Mouse (Mus musculus): Measurements from ENCODE around the gene Mmab.

Gene Mmab

DNA sequence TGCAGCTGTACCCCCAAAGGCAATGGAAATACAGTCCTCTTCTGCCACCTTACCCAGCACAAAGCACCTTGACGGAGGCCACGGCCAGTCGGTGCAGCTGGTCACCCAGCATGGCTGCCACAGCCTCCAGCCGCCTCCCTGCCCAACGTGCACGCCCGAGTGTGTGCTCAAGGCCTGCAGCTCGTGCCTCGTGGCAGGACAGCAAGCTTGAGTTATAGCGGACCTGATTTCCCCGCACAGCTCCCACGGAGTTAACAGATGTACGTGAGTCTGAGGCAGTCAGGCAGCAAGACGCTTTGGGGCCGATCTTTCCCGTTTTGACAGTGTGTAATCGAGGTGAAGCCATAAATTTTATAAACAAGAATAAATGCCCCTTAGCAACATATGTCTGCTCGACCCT is 15.2 kb downstream of the Mmab start:
- no peak for DNase-seq (ENCODE audit: low spot score in 2 of 2)

DNA sequence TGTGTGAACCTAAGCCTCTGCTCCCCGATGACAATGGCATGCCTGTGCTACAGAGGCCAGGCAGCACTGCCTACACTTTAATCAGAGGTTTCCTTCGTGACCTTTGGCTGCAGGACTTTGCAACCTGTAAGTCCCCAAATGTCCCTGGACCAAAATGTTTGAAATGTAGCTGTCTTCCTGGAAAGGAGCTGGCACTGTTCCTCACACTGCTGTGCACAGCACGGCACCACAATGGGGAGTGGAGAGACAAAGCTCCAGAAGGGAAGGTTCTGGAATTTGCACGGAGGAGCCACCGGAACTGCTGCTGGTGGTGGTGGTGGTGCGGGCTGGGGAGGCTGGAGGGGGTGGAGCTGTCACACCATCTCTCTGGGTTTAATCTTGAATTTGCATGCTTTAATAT is 17.1 kb downstream of the Mmab start:
- no peak for DNase-seq (ENCODE audit: low spot score in 2 of 2)

DNA sequence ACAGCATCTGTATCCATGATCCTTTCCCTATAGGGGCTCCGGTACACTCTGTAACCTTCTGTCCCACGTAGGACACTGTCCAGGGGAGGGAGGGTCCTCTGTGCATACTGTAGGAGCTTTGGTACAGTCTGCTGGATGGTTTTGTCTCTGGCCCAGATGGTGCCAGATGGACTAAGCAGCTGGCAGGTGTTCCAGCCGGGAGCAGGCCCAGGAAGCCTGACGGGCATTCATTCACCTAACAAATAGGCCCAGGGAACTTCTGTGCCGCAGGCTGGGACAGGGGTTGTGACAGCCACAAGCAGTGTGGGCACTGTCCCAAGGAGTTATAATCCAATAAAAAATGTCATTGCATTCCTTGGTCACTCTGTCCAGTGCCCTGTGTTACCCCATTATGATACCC is 19.9 kb downstream of the Mmab start:
- no peak for DNase-seq (ENCODE audit: low spot score in 2 of 2)

DNA sequence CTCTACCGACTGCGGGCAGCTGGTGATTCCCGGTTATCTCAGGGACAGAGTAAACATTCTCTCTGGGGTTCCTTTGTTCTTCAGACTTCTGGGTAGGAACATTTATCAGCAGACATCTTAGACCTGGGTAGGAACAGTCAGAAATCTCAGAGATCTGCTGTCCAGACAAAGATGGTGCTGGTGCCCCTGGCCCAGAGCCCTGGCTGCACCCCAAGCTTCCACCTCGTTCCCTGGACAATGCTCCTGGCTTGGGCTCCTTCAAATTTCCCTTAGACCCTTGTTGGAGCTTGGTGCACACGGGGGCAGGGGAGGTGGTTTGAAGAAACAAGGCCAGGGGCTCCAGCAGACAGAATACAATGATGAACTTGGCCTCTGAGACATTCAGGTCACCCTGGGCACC is 21.3 kb downstream of the Mmab start:
- DNase-seq (ENCODE audit: low spot score in 2 of 2): no peak

DNA sequence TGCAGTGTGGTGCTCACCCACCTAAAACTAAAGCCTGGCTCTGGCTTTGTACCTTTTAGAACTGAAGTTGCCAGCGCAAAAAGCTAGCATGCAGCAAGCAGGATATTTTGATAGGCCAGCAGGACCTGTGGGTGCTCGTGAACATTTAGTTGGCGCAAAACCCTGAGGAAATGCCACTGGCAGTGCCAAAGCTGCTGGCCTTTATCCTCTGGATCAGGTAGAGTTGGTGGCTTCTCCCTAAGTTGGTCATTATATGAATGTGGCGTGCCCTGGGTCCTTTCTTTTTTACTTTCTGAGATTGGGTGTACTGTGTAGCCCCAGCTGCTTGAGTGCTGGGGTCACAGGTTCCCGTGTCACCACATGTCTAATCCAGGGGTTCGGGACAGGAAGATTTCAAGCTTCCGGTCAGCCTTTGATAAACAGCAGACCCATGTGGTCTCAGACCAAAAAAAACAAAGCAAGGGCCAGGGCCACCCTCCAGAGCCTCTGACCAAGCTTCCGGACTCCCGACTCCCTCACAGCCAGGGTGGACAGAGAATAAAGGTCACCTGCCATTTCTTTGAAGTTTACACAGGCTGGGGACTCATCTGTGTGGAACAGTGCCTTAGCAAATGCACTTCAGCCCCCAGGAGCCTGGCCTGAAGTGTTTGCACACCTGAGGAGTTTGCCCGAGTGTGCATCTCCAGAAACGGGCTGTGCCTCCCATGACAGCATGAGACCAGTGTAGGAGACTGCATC is 22.1 kb downstream of the Mmab start:
- DNase-seq (ENCODE audit: low spot score in 2 of 2): no peak

DNA sequence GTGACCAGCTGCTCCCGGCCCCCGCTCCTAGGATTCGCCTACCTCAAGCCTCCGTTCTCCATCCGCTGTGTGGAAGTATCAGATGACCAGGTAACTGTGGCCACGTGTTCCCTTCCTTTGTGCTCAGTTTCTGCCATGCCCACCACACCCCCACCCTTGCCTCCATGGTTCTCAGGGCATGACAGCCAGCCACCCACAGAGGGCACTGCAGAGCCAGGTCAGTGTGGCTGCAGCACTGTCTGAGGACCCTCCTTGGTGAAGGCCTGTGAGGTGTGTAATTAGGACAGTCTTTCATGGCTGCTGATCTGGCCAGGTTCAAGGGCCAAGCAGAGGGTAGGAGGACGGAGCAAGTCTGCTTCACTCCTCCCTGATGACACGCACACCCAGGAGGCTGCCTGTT is 25.3 kb downstream of the Mmab start:
- no peak for DNase-seq (ENCODE audit: low spot score in 2 of 2)

DNA sequence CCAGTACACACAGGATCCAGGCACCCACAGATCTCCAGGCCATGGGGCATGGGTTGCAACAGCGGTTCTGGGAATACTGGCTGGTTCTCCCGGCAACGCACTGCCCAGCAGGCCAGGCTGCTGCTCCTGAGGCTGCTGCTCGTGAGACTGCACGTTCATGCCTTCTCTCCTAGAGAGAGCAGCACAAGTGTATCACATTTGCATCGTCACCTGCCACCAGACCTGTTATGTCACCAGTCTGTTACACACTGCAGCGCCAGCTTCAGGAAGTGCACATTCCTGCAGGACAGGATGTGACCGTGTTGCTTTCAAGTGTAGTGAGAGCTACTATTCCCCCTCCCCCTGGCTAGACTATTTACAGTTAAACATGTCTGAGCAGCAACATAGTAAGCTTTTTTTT is 27.0 kb downstream of the Mmab start:
- DNase-seq (ENCODE audit: low spot score in 2 of 2): no peak

DNA sequence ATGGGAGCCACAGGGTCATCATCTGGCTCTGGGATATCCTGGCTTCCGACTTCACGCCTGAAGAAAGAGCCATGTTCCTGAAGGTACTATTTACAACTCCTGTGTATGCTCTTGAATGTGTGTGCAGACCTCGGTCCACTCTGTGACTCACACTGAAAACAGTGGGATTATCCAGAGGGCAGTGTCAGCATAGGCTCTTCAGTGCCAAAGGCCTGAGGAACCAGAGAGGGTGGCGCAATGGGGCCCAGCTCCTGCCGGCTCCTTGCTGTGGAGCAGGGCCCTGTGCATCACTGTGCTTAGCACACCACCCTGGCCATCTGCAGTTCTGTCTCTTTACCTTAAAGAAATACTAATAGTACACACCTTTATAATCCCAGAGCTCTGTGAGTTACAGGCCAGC is 28.3 kb downstream of the Mmab start:
- no peak for DNase-seq (ENCODE audit: low spot score in 2 of 2)

DNA sequence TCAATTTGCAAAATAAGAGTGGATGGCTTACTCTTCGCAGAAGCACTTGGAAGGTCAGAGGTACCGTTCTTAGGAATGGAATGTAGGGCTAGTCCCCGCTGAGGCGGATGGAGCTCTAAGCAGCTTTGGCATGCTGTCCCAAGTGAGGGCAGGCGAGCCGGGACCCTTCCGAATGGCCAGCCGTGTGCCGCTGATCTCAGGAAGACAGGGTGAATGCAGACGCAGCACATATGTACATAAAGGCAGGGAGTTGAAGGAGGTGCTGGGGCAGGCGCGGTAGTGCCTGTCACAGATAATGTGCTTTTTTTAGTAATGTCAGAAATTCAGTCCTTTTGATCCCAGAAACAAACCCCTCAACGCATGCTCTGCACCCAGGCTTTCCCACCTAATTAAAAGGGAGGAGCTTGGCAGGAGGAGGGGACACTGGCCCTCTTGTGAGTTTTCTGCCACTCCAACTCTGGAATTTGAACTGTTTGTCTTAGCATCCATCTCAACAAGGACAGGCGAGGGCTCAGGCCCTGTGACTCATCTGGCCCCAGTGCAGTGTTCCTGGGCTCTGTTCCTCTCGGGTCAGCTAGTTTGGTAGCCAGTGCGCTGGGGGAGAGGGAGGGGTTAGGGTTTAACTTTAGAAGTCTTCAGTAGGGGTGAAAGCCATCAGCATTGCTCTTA is 30.7 kb downstream of the Mmab start:
- DNase-seq (ENCODE audit: low spot score in 2 of 2): no peak

DNA sequence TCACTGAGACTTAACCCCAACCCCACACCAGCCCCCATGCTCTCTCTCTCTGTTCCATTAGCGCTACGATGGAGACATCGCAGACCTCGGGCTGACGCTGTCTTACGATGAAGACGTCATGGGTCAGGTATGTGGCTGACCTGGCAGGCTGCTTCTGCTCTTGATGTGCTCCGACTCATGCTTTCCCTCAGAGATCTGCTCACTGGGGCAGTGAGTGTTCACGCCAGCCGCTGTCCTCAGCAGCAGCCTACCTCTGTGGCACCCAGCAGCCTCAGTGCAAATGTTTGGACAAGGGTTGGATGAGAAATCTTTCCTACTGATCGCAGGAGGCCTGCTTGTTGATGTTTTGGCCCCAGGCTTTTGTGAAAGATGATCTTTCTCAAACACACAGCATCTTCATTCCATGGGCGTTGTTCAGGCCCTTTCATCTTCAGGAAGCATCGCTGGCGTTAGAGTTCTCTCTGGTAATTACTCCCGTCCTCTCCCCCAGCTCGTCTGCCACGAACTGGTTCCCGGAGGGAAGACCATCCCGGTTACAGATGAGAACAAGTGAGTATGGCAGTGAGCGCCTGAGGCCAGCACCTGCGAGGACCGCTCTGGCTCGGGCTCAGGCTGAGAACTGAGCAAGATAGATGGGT is 31.4 kb downstream of the Mmab start:
- DNase-seq (ENCODE audit: low spot score in 2 of 2): no peak

DNA sequence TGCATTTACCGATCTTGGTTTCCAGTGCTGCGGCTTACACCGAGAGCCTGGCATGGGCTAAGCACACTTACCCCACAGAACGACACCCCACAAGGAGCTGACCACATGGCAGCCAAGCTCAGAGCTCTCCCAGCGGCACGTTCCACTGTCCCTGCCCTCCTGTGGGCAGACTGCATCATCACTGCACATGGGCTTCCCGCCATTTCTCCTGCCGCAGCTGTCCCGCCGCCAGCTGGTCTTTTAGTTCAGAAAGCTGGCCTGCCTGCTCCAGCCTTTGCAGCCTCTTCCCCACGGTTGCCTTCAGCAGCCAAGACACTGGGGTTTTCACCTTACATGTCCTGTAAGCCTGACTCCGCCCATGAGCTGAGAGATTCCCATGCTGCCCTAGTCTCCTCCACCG is 33.4 kb downstream of the Mmab start:
- DNase-seq (ENCODE audit: low spot score in 2 of 2): no peak

DNA sequence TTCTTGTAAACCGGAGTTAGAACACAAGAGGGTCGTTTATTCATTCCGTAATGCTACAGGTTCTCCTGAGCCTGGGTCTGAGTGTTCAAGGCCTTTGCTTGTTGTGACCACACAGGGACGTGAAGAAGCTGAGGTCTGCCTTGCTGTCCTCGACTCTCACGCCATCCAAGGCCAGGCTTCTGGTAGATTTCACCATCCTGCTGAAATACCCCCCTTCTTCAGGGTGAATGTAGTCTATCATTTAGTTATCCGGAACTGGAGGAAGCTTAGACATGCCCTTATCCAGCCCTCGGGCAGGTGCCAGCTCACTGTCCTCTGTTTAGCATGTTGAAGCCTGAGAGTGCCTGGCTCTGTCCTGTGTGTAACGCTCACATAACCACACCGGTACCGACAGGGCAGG is 35.0 kb downstream of the Mmab start:
- no peak for DNase-seq (ENCODE audit: low spot score in 2 of 2)

DNA sequence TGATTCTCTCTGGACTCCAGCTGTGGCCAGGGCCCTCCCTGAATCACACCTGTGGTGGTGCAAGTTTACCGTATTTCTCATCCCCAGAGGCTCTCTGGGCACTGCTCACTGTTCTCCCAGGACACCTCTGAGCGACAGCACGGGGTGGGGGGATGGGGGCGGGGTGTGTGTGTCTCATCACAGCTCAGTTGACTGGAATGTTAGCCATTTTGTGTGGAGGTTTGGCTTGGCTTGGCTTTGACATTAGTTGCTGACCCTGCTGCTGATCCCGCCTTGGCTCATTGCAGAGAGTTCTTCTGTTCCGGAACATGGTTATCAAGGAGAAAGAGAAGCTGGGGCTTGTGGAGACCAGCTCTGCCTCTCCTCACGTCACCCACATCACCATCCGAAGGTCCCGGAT is 36.0 kb downstream of the Mmab start:
- no peak for DNase-seq (ENCODE audit: low spot score in 2 of 2)

DNA sequence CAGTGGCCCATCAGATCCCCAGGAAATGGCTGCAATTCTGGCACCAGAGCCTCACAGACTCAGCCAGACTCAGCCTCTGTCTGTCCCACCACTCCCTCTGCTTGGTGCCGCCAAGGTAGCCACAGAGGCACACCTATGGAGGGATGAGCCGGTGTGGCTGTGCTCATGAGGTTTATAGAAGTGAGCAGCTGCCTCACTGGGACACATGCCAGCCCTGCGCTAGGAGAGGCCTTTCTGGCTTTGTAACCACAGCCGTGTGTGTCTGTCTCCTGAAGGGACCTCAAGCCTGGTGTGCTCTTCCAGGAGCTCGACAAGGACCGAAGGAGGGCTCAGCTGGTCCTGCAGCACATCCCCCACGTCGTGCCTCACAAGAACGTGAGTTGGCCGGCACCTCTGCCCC is 36.6 kb downstream of the Mmab start:
- DNase-seq (ENCODE audit: low spot score in 2 of 2): no peak

DNA sequence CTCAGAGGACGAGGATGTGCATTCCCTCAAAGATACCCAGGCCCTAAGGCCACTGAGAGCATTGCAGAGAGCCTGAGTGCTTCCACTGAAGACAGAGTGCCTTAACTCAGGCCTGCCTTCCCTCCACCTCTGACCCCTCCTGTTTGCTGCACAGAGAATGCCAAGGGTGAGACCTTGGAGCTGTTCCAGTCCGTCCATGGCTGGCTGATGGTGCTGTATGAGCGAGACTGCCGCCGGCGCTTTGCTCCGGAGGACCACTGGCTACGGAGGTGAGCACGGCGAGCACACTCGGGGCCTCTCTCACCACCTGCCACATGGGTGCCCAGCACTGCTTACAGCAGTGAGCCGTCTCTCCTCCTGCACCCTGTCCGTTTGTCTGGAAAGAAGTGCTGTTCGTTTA is 37.3 kb downstream of the Mmab start:
- no peak for DNase-seq (ENCODE audit: low spot score in 2 of 2)

DNA sequence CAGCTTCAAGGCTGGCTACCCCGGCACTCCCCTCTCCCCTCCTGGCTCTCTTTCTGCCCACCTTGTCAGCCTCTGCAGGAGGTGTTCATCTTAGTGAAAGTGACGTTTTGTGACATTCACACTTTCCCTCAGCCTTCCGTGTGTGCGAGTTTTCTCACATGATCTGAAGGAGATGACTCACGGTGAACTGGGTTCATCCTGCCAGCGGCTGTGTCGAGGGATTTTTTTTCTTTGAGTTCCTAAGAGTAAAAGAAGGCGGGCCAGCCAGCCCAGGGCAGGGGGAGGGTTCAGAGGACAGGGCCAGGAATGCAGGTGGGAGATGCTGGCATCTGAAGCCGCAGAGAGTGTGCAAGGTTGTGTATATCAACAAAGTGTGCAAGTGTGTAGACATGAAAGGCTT is 50.7 kb downstream of the Mmab start:
- no peak for DNase-seq (ENCODE audit: low spot score in 2 of 2)

DNA sequence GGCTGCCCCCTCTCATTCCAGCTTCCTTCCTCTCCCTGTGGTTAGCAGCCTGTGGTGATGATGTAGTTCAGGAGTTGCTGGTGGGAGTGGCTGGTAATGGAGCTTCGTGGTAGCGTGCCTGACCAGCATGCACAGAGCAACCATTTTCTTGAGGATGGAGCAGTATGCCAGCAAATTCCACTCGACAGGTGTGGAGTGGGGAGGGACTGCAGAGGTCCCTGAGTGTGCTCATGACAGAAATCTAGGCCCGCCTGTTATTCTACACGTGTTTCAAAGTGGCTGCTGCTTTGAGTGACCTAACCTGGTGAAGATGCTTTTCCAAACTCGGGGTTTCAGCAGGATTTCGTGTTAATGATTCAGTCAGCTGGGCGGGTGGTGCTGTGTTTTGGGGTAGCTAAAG is 59.4 kb downstream of the Mmab start:
- no peak for DNase-seq (ENCODE audit: low spot score in 2 of 2)

DNA sequence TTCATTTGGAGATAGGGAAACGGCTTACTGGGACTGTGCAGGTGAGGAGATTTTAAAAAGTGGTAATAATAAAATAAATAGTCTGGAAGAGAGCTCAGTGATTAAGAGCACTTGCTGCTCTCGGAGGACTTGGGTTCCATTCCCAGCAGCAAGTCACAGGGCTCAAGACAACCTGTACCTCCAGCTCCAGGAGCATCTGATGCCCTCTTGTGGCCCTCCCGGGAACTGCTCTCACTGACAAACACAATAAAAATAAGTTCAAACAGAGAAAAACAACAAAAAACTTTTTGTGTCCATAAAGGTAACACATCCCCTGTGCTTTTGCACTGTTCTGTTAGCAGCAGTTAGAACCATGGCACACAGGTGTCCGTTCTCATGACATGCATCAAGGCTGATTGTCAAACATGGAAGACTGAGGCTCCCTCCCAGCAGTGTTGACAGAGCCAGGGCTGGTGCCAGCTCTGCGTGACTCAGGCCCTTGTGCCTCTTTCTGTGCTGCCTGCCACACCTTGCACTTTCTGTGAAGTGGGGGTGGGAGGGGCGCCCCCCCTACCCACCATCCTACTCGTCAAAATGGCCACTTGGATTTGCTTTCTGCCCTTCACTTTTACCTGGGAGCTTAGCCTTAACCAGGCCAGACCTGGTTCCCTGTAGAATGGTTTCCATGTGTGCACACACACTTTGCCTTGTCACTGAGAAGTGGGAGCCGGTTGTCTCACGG is 60.5 kb downstream of the Mmab start:
- no peak for DNase-seq (ENCODE audit: low spot score in 2 of 2)
